Mouse (Mus musculus): Measurements from ENCODE around the gene Fez1. TPM values are rescaled to one million over a fixed set of nuclear protein-coding genes. Genes with fewer than 3 reads are reported as not detected.

Gene Fez1
- 3.6 and 3.9 TPM in 2 replicates for polyA plus RNA-seq (2014; fragmentation: Nextera tagmentation; extraction: Ambion mirVana)

GRCm38 (mm10) chr9:36821644-36822000 lies at the start of gene Fez1:
Fez1 (plus strand) TSS chr9:36821864.
- no peaks in the 10 kb centered on the region for H3K27me3 ChIP-seq (ENCODE audit: control insufficient read depth, insufficient read depth, low read length)
- H3K9me3 ChIP-seq (replicated peaks; ENCODE audit: control insufficient read depth, low read length) = no peaks in the 10 kb centered on the region
- ATAC-seq (replicated peaks; ENCODE audit: insufficient number of reproducible peaks, low FRiP score, low TSS enrichment) = 0 out of 2 replicates have a peak, but pooled peaks have one; percentile 22
- WGBS (ENCODE audit: insufficient replicate concordance) = 6% methylated on average over 8 of the region's 8 CpGs
- no peaks in the 10 kb centered on the region for H3K36me3 ChIP-seq (ENCODE audit: control insufficient read depth, insufficient read depth, low read length)
- no peak within 1 kb of the TSS for H3K27ac ChIP-seq (ENCODE audit: low read depth, low read length)
- no peak within 1 kb of the TSS for H3K4me3 ChIP-seq (ENCODE audit: low read depth, low read length)
- H3K4me2 ChIP-seq = no peak within 1 kb of the TSS
- H3K4me1 ChIP-seq (ENCODE audit: control insufficient read depth, insufficient read depth, low read length) = no peaks in the 10 kb centered on the region
- no peak within 1 kb of the TSS for H3K9ac ChIP-seq (ENCODE audit: low read depth, low read length)

DNA sequence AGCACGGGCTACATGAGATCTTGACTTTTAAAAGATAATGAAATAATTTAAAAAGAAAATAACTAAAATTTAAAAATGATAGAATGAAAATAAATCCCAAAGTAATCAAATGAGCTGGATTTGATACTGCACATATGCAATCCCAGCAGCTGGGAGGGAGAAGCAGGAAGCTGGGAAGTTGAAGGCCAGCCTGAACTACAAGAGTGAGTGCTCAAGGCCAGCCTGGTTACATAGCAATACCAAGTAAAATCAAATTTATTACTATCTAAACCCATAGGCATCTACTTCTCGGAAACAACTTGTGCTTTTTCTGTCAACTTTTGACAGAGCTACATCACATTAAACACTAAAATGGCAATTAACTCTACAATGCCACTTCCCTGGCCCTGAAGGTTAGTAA lies 37.7 kb upstream of the Fez1 start:
- 86% methylated on average over 2 of the region's 2 CpGs for WGBS (ENCODE audit: insufficient replicate concordance)
- Histone ChIP-seq H3K4me1 (ENCODE audit: control insufficient read depth, insufficient read depth, low read length) (no peaks in the 10 kb centered on the region), H3K27me3 (ENCODE audit: control insufficient read depth, insufficient read depth, low read length) (no peaks in the 10 kb centered on the region), H3K9me3 (replicated peaks; ENCODE audit: control insufficient read depth, low read length) (no peaks in the 10 kb centered on the region), H3K36me3 (ENCODE audit: control insufficient read depth, insufficient read depth, low read length) (peaks cover 32% of the 10 kb centered on the region), H3K9ac (ENCODE audit: low read depth, low read length) (no peak overlapping the region), H3K4me3 (ENCODE audit: low read depth, low read length) (no peak overlapping the region), H3K4me2 (no peak overlapping the region), H3K27ac (ENCODE audit: low read depth, low read length) (no peak overlapping the region)
- no peak for ATAC-seq (replicated peaks; ENCODE audit: insufficient number of reproducible peaks, low FRiP score, low TSS enrichment)

DNA sequence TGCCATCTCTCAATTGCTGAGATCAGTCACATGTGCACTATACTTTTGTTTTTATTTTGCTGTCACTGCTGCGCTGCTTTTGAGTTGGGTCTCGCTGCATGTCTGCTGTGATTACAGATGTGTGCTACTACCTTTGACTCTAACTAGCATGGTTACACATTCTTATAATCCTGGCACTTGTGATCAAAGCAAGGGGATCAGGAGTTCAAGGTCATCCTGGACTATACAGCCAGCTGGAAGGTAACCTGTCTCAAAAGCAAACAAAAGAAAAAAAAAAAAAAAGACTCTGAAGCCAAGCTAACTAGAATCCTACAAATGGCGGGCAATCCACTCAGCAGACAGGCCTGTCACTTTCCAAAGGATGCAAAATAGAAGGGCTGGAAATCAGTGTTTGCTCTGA lies 29.5 kb upstream of the Fez1 start:
- 88% methylated on average over 3 of the region's 3 CpGs for WGBS (ENCODE audit: insufficient replicate concordance)
- no peak overlapping the region for H3K9ac ChIP-seq (ENCODE audit: low read depth, low read length)
- no peaks in the 10 kb centered on the region for H3K9me3 ChIP-seq (replicated peaks; ENCODE audit: control insufficient read depth, low read length)
- H3K4me3 ChIP-seq (ENCODE audit: low read depth, low read length) = no peak overlapping the region
- peaks cover 4% of the 10 kb centered on the region; the same call in 1 of the 2 replicates for H3K4me1 ChIP-seq (ENCODE audit: control insufficient read depth, insufficient read depth, low read length)
- H3K36me3 ChIP-seq (ENCODE audit: control insufficient read depth, insufficient read depth, low read length) = peaks cover 11% of the 10 kb centered on the region
- no peak for ATAC-seq (replicated peaks; ENCODE audit: insufficient number of reproducible peaks, low FRiP score, low TSS enrichment)
- no peak overlapping the region for H3K27ac ChIP-seq (ENCODE audit: low read depth, low read length)
- H3K4me2 ChIP-seq = no peak overlapping the region
- H3K27me3 ChIP-seq (ENCODE audit: control insufficient read depth, insufficient read depth, low read length) = no peaks in the 10 kb centered on the region

- Histone ChIP-seq H3K4me1 (ENCODE audit: control insufficient read depth, insufficient read depth, low read length) (peaks cover 4% of the 10 kb centered on the region; the same call in 1 of the 2 replicates), H3K4me3 (ENCODE audit: low read depth, low read length) (no peak overlapping the region)
These were observed 27.2 kb upstream of the Fez1 start for GRCm38 (mm10) chr9:36794487-36794886.

GRCm38 (mm10) chr9:36795556-36795955 lies 26.1 kb upstream of the Fez1 start:
- no peak overlapping the region for H3K4me3 ChIP-seq (ENCODE audit: low read depth, low read length)

More at GRCm38 (mm10) chr9:36794487-36794886, 27.2 kb upstream of the Fez1 start:
- Histone ChIP-seq H3K9me3 (replicated peaks; ENCODE audit: control insufficient read depth, low read length) (no peaks in the 10 kb centered on the region), H3K36me3 (ENCODE audit: control insufficient read depth, insufficient read depth, low read length) (no peaks in the 10 kb centered on the region), H3K9ac (ENCODE audit: low read depth, low read length) (no peak overlapping the region), H3K4me2 (no peak overlapping the region), H3K27ac (ENCODE audit: low read depth, low read length) (no peak overlapping the region), H3K27me3 (ENCODE audit: control insufficient read depth, insufficient read depth, low read length) (no peaks in the 10 kb centered on the region)
- no peak for ATAC-seq (replicated peaks; ENCODE audit: insufficient number of reproducible peaks, low FRiP score, low TSS enrichment)
- WGBS (ENCODE audit: insufficient replicate concordance) = 84% methylated on average over 2 of the region's 2 CpGs

DNA sequence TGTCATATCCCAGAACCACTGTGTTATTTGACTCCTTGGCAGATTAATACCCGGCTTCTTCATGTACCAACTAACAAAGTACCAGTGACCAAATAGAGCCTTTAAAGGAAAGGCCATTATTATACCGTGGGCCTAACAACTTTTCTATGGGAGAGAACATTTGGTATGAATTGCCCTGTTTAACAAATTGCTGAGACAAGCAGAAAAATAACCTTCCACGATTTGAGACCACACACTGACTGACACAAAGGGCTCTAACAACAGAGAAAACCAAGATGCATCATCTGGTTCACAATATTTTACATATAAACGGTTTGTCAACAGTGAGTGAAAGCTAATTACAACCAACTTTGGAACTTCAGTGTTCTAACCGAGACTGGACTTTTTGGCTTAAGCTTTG lies 25.4 kb upstream of the Fez1 start:
- H3K4me2 ChIP-seq = peak overlapping the region; percentile 82
- peaks cover 4% of the 10 kb centered on the region; the same call in 1 of the 2 replicates for H3K4me1 ChIP-seq (ENCODE audit: control insufficient read depth, insufficient read depth, low read length)
- no peak overlapping the region for H3K27ac ChIP-seq (ENCODE audit: low read depth, low read length)
- H3K4me3 ChIP-seq (ENCODE audit: low read depth, low read length) = peak overlapping the region; percentile 91
- peak overlapping the region; percentile 91 for H3K9ac ChIP-seq (ENCODE audit: low read depth, low read length)
- WGBS (ENCODE audit: insufficient replicate concordance) = 24% methylated on average over 5 of the region's 5 CpGs
- H3K9me3 ChIP-seq (replicated peaks; ENCODE audit: control insufficient read depth, low read length) = no peaks in the 10 kb centered on the region
- no peaks in the 10 kb centered on the region for H3K27me3 ChIP-seq (ENCODE audit: control insufficient read depth, insufficient read depth, low read length)
- no peak for ATAC-seq (replicated peaks; ENCODE audit: insufficient number of reproducible peaks, low FRiP score, low TSS enrichment)
- H3K36me3 ChIP-seq (ENCODE audit: control insufficient read depth, insufficient read depth, low read length) = no peaks in the 10 kb centered on the region

More at GRCm38 (mm10) chr9:36795556-36795955, 26.1 kb upstream of the Fez1 start:
- H3K9me3 ChIP-seq (replicated peaks; ENCODE audit: control insufficient read depth, low read length) = no peaks in the 10 kb centered on the region
- H3K4me1 ChIP-seq (ENCODE audit: control insufficient read depth, insufficient read depth, low read length) = peaks cover 4% of the 10 kb centered on the region; the same call in 1 of the 2 replicates
- no peaks in the 10 kb centered on the region for H3K36me3 ChIP-seq (ENCODE audit: control insufficient read depth, insufficient read depth, low read length)
- no peak for ATAC-seq (replicated peaks; ENCODE audit: insufficient number of reproducible peaks, low FRiP score, low TSS enrichment)
- no peak overlapping the region for H3K27ac ChIP-seq (ENCODE audit: low read depth, low read length)
- no peak overlapping the region for H3K9ac ChIP-seq (ENCODE audit: low read depth, low read length)
- no peaks in the 10 kb centered on the region for H3K27me3 ChIP-seq (ENCODE audit: control insufficient read depth, insufficient read depth, low read length)
- 86% methylated on average over 1 of the region's 1 CpGs for WGBS (ENCODE audit: insufficient replicate concordance)
- H3K4me2 ChIP-seq = no peak overlapping the region

DNA sequence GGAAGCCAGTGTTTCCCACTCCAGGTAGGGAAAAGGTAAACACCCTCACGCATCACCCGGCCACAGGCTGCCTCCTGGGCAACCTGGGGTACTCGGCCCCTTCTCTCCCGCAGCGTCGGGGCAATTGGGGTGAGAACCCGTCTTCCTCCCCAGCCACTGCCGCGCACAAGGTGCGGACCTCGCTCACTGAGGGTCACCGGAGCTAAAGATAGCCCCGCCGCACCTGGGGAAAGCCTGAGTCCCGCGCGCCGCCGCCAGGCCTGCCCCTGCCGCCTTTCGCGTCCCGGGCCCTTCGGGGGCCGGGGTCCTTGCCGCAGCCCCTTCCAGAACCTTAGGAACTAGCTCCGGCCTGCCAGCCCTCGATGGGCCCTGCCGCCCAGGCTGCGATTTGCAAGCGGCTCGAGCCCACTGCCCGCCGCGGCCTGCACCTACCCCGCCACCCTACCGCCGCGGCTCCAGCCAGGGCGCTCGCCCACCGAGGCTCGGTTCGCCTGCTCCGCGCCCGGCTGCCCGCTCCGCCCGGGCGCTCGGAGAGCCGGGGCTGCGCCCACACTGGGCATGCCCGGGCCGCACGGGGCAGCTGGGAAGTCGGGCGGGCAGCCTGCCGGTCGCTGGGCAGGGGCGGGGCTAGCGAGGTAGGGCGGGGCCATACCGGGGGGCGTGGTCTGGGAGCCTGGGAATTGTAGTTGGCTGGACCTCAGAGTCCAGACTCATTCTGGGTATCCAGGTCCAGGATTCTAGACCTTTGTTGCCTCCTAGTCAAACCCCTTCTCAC lies 24.7 kb upstream of the Fez1 start, which contains the start of gene Ei24:
TSS of gene Ei24 (minus strand) at position 613 of the 775 bp plus-strand sequence.
- no peaks in the 10 kb centered on the region for H3K27me3 ChIP-seq (ENCODE audit: control insufficient read depth, insufficient read depth, low read length)
- H3K9ac ChIP-seq (ENCODE audit: low read depth, low read length) = peak within 1 kb of the TSS; percentile 91
- peak within 1 kb of the TSS; percentile 82 for H3K4me2 ChIP-seq
- no peaks in the 10 kb centered on the region for H3K36me3 ChIP-seq (ENCODE audit: control insufficient read depth, insufficient read depth, low read length)
- H3K4me1 ChIP-seq (ENCODE audit: control insufficient read depth, insufficient read depth, low read length) = peaks cover 4% of the 10 kb centered on the region; the same call in 1 of the 2 replicates
- peak; percentile 98 for ATAC-seq (replicated peaks; ENCODE audit: insufficient number of reproducible peaks, low FRiP score, low TSS enrichment)
- peak within 1 kb of the TSS; percentile 60; the same call in 1 of the 2 replicates for H3K27ac ChIP-seq (ENCODE audit: low read depth, low read length)
- H3K4me3 ChIP-seq (ENCODE audit: low read depth, low read length) = peak within 1 kb of the TSS; percentile 91
- WGBS (ENCODE audit: insufficient replicate concordance) = under 1% methylated on average over 58 of the region's 66 CpGs
- H3K9me3 ChIP-seq (replicated peaks; ENCODE audit: control insufficient read depth, low read length) = no peaks in the 10 kb centered on the region

GRCm38 (mm10) chr9:36801961-36802360 lies 19.7 kb upstream of the Fez1 start:
- H3K36me3 ChIP-seq (ENCODE audit: control insufficient read depth, insufficient read depth, low read length) = no peaks in the 10 kb centered on the region
- H3K9ac ChIP-seq (ENCODE audit: low read depth, low read length) = no peak overlapping the region
- no peak for ATAC-seq (replicated peaks; ENCODE audit: insufficient number of reproducible peaks, low FRiP score, low TSS enrichment)
- no peaks in the 10 kb centered on the region for H3K4me1 ChIP-seq (ENCODE audit: control insufficient read depth, insufficient read depth, low read length)
- H3K27ac ChIP-seq (ENCODE audit: low read depth, low read length) = no peak overlapping the region
- no peak overlapping the region for H3K4me3 ChIP-seq (ENCODE audit: low read depth, low read length)
- no peaks in the 10 kb centered on the region for H3K9me3 ChIP-seq (replicated peaks; ENCODE audit: control insufficient read depth, low read length)
- H3K4me2 ChIP-seq = no peak overlapping the region
- H3K27me3 ChIP-seq (ENCODE audit: control insufficient read depth, insufficient read depth, low read length) = no peaks in the 10 kb centered on the region
- 75% methylated on average over 2 of the region's 2 CpGs for WGBS (ENCODE audit: insufficient replicate concordance)
